Mouse (Mus musculus): ENCODE measurements around the gene Pcyt1a.

The Pcyt1a gene

DNA sequence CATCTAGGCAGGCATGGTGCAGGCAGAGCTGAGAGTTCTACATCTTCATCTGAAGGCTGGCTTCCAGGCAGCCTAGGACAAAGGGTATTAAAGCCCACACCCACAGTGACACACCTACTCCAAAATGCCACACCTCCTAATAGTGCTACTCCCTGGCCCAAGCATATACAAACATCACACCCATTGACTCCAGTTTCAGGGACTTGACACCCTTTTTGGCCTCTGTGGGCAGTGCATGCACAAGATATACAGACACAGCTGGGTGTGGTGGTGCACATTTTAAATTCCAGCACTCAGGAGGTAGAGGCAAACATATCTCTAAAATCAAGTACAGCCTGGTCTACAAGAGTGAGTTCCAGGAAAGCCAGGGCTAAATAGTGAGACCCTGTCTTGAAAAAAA lies 25.4 kb downstream of the Pcyt1a start:
- POLR2A ChIA-PET: interaction anchor here in 1 of 4 experiments (0.9 to 1.3 kb wide), 2 partner anchors 10 to 28 kb away, joined by 3 to 5 read pairs; no protein-coding TSS in a partner anchor
- CTCF ChIA-PET: no interaction called here

DNA sequence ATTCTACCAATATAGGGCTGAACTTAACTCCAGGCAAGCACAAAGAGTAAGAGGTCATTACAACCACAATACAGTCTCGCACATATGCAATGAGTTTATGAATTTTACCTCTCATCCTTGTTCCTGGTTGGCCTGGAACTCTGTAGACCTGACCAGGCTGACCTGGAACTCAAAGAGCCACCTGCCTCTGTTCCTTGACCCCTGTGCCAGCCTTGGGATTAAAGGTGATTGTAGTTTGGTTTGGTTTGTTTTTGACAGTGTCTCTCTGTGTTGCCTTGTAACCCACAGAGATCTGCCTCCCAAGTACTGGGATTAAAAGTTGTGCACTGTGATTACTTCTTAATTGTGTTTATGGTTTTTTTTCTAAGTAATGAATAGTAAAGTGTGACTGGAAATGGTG lies 26.0 kb downstream of the Pcyt1a start:
- POLR2A ChIA-PET: interaction anchor here in 1 of 4 experiments (0.9 to 1.3 kb wide), 2 partner anchors 10 to 28 kb away, joined by 3 to 5 read pairs; no protein-coding TSS in a partner anchor
- CTCF ChIA-PET: no interaction called here

DNA sequence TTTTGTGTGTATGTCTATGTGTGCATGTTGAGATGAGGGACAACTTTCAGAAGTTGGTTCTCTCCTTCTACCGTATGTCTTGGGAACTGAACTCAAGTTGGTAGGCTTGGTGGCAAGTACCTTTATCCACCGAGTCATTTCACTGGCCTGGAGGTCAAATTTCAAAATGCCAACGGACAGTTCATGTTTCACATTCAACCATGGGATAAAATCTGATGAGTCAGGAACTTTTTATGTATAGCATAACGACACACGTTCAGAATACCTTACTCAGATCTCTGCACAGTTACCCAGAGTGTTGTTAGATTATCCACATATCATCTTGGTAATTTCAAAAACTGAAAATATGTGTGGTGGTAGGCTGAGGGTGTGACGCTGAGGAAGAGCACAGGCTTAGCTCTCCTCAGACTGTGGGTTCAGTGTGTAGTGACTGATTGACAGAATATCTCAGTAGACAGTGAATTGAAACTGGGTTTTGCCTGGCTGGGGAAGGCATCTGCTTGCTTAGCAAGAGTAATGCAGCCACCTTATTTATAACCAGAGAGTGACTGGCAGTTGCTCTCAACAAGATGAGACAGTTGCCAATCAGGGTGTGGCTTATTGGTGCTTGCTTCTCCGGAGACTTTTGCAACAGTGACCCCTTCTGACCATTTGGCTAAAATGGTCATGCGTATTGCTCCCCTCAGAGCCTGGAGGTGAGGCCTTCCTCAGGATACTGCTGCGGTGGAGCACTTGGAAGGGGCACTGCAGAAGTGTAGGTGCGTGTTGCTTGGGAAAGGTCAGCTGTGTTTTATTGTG lies 27.1 kb downstream of the Pcyt1a start:
- POLR2A ChIA-PET: interaction anchor here in 1 of 4 experiments (1.4 kb wide), 1 partner anchor 16 kb away, joined by 3 read pairs; no protein-coding TSS in a partner anchor
- CTCF ChIA-PET: interaction anchor here in 1 of 4 experiments (0.5 kb wide), 1 partner anchor 179 kb away, joined by 5 read pairs; no protein-coding TSS in a partner anchor

DNA sequence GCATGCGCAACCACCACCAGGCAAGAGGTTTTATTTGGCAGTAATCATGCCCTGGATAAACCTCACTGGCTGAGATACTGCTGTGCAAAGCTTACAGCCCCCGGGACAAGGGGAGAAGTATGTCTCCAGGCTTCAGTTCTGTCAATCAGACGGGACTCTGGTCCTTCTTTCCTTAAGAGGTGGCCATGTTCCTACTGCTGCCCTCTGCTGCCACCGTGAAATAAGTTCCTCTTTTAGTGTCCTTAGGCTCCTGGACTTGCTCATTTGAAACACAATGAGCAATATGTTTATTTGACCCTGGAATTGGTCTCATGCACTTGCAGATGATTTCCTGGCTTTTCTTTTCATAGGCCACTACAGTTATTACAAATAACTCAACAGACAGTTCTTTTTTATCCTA lies 29.8 kb downstream of the Pcyt1a start:
- ChIA-PET CTCF (no interaction called here), POLR2A (interaction anchor here in 1 of 4 experiments (1.0 kb wide), 1 partner anchor 88 kb away, joined by 3 read pairs; no protein-coding TSS in a partner anchor)

DNA sequence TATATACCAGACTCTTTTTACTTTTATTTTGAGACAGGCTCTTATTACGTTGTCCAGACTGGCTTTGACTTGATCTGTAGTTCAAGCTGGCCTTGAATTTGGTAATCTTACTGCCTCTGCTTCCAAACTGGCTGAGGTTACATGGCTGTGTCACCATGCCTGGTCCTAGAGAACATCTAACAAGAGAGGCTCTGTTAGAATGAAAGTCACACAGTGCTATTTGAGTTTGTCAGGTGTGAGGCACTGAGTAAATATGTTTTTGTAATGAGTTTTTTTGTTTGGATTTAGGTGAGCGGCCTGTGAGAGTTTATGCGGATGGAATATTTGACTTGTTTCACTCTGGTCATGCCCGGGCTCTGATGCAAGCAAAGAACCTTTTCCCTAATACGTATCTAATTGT lies 31.0 kb downstream of the Pcyt1a start:
- ChIA-PET CTCF (interaction anchor here in 1 of 4 experiments (1.4 kb wide), 1 partner anchor 38 kb away, joined by 3 read pairs; no protein-coding TSS in a partner anchor), POLR2A (no interaction called here)

DNA sequence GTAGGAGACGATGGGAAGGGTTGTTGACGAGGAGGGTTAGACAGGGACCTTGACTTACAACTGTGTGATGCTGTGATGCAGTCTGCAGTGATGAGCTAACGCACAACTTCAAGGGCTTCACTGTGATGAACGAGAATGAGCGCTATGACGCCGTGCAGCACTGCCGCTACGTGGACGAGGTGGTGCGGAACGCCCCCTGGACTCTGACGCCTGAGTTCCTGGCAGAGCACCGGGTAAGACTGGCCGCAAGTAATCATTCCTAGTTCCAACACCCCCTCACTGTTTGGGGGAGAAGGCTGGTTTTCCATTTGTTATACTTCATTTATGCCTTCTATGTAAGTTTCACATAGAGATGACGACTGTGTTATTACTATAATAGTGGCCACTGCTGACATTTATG lies 32.2 kb downstream of the Pcyt1a start:
- CTCF ChIA-PET: interaction anchor here in 2 of 4 experiments (1.4 kb wide), 2 partner anchors 37 kb away, joined by 3 to 5 read pairs; no protein-coding TSS in a partner anchor
- POLR2A ChIA-PET: interaction anchor here in 1 of 4 experiments (0.6 to 1.0 kb wide), 2 partner anchors 37 to 159 kb away, joined by 3 to 4 read pairs; no protein-coding TSS in a partner anchor

DNA sequence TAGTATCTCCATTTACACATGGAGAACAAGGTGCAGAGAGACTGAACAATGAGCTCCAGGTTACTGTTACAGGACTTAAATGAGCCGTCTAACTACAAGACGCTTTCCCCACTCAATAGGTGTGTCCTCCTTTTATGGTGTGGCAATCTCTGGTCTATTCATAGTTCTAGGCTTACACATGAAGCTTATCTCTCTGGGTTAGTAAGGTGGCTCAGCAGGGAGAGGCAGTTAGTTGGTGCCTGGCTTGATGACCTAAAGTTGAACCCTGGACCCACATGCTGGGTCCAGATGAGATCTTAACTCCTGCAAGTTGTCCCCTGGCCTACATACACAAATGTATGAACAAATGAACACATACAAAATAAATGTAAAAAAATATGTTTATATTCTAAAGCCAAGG lies 32.7 kb downstream of the Pcyt1a start:
- ChIA-PET CTCF (interaction anchor here in 1 of 4 experiments (1.4 kb wide), 1 partner anchor 36 kb away, joined by 5 read pairs; no protein-coding TSS in a partner anchor), POLR2A (interaction anchor here in 2 of 4 experiments (0.5 to 1.0 kb wide), 3 partner anchors 33 to 158 kb away, joined by 3 to 6 read pairs (median 4); partner anchors contain the start of gene Pcyt1a (in 1 of the 2))

DNA sequence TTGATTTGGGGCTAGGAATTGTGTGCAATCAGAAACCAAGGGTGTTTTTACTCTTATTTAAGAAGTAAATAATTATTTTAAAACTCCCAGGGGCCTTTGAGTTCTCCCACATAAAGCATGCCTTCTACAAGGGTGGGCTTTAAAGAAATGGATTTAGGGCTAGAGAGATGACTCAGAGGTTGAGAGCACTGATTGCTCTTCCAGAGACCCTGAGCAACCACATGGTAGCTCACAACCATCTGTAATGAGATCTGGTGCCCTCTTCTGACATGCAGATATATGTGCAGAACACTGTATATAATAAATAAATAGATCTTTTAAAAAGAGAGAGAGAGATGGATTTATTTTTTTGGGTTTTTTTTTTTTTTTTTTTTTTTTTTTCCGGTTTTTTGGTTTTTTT lies 34.2 kb downstream of the Pcyt1a start:
- ChIA-PET POLR2A (interaction anchor here in 2 of 4 experiments (0.7 to 1.0 kb wide), 4 partner anchors 20 to 143 kb away, joined by 3 read pairs; partner anchors contain the start of gene Tctex1d2 (in 1 of the 2)), CTCF (interaction anchor here in 2 of 4 experiments (0.6 to 0.7 kb wide), 3 partner anchors 12 to 187 kb away, joined by 3 to 9 read pairs (median 4); no protein-coding TSS in a partner anchor)

DNA sequence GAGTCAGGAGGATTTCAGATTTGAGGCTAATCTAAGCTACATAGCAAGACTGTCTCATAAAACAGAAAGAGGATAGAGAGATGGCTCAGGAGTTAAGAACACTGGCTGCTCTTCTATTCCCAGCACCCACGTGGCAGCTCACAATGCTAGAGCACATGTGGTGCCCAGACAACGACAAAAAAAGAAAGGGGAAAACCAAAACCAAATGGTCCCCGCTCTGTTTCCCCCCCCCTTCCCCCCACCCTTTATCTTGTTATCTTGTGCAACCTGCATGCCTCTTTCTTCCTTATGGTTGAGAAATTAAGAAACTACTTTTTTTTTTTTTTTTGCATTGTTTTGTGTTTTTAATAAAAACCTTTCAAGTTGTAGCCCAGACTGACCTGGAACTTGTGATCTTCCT lies 37.8 kb downstream of the Pcyt1a start:
- CTCF ChIA-PET: no interaction called here
- POLR2A ChIA-PET: no interaction called here

DNA sequence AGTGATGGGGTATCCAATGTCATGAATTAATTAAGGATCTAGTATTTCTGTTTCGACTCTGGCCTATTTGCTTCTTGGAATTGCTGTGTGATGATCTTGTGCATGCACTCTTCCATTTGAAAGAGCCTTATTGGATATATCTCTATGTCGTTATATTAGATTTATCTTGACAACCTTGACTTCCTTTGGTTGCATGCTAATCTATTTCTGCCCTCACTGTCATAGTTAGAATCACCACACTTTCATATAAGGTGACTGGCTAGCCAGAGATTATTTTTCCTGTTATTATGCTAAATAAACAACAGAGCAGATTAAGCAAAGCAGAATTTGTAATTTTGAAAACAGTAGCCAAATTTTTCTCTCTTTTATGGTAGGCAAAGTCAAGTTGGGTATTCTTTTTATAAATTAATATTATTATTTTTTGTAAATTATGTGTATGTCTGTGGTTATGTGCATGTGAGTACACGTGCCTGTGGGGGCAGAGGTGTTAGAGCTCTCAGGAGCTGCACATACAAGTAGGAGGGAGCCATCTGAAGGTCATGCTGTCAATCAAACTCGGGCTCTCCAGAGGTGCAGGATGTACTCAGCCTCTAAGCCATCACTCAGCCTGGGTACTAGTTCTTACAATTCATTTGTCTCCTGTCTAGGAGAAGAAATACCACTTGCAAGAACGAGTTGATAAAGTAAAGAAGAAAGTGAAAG lies 38.8 kb downstream of the Pcyt1a start:
- CTCF ChIA-PET: interaction anchor here in 1 of 4 experiments (0.6 kb wide), 1 partner anchor 224 kb away, joined by 3 read pairs; no protein-coding TSS in a partner anchor
- POLR2A ChIA-PET: interaction anchor here in 2 of 4 experiments (0.5 to 0.6 kb wide), 2 partner anchors 108 to 302 kb away, joined by 3 to 5 read pairs; no protein-coding TSS in a partner anchor

DNA sequence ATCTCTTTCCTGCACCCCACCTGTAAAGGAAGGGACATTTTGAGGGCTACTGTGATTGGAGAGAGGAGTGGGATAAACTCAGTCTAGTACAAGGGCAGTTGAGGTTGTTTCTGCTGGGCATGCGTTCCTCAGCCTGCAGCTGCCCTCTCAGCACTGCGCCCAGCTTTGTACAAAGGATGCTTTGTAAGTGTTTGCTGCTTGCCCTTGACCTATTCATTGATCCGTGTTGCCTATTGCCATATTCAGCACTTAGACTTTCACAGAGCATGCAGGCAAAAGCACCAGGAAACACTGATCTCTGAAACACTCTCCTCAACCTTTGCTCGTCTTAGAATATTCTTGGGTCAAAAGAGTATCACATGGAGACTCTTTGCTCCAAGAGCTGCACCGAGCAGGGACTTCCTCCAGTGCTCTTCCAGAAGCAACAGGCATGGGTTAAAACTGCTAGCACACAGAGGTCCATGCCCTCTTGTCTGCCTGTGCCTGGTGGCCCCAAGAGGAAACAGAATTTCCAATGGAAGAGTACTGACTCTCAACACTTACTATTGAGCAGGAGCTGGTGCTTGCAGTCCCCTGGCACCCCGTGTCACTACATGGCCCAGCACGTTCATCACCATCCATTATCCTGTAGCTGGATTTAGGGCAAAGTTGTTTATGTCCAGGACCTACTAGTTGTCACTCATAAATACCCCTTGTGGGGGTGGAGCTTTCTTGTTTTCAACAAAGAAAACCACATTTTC lies 41.7 kb downstream of the Pcyt1a start:
- POLR2A ChIA-PET: interaction anchor here in 3 of 4 experiments (0.5 to 2.8 kb wide), 6 partner anchors 12 to 139 kb away, joined by 3 to 10 read pairs (median 3); no protein-coding TSS in a partner anchor
- CTCF ChIA-PET: no interaction called here

DNA sequence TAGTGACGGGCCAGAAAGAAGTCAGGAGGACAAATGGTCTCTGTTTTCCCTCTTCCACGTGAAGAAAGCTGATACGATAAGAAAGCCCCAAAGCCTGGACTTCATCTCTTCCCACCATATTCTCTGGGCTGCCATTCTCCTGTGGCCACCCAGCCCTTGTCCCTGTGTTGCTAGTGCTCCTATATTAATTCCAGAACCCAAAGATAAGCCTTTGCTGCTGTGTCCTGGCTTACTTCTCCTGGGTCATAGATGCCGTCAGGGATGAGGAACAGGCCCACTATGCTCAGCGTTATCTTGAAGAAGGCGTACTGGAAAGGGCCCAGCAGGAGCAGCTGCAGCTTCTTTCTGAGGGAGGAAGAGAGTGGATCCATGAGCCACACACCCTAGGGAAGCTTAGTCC lies 46.6 kb downstream of the Pcyt1a start:
- ChIA-PET CTCF (interaction anchor here in 1 of 4 experiments (1.0 kb wide), 1 partner anchor 338 kb away, joined by 3 read pairs; no protein-coding TSS in a partner anchor), POLR2A (interaction anchor here in 2 of 4 experiments (0.8 to 1.2 kb wide), 3 partner anchors 20 to 132 kb away, joined by 3 to 4 read pairs (median 4); partner anchors contain the start of gene Tfrc (in 1 of the 2))

DNA sequence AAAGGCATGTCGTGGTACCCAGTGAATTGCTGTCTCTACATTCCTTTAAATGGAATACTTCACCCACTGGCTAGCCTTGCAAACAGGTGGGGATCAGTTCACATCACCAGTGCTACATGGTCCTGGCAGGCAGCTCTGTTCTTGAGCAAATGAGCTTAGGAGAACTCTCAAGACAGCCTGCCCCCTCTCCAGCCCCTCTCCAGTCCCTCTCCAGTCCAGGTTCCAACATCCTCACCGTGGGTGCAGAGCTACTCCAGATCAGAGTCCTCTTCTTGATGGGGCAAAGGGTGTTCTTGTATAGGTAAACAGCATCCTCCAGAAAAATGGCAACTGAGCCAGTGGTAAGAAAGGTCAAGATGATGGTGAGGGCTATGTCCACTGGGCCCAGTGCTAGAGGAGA lies 48.7 kb downstream of the Pcyt1a start:
- ChIA-PET POLR2A (interaction anchor here in 1 of 4 experiments (1.5 kb wide), 1 partner anchor 16 kb away, joined by 4 read pairs; the partner anchor contains the start of gene Zdhhc19), CTCF (no interaction called here)

DNA sequence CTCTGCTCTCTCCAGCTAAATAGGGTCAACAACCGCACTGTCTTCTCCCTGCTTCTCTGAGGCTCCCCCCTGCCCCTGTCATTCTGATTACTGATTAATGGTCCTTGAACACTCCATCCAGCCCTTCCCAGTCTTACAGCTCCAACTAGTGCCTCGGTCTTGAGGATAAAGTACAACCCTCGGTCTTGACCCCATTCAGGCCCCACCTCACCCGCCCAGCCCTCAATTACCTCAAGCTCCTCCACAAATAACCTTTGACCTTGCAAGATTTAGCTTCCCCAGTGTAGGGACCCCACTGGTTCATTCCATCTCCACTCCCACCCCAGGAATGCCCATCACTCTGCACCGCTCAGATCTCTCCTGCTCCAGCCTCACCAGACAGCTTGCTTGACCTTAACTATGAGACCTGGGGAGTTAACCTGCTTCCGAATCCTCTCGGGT lies 53.7 kb downstream of the Pcyt1a start:
- CTCF ChIA-PET: interaction anchor here in 3 of 4 experiments (0.6 to 1.5 kb wide), 8 partner anchors 10 to 329 kb away, joined by 3 to 14 read pairs (median 4); no protein-coding TSS in a partner anchor
- POLR2A ChIA-PET: interaction anchor here in 3 of 4 experiments (0.6 to 2.8 kb wide), 21 partner anchors 11 to 606 kb away, joined by 3 to 10 read pairs (median 3); partner anchors contain the start of genes Meltf (in 1 of the 3), Tctex1d2 (in 1 of the 3), Tfrc (in 1 of the 3) and Zdhhc19 (in 1 of the 3)

DNA sequence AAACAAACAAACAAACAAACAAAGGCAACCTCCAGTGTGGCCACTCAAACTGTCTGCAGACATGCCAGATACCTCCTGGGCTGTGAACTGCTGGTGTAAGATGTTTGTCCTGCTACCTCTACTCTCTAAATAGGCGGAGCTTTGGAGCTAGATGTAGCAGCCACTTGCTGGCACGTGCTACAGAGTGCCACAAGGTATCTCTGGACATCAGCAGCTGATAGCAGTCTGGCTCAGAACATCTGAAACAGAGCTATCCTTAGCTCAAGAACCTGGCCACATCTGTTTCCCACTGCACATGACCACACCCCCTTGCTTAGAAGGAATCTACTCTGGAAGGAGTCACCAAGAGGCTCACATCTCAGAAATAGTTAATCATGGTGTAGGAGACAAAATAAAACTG lies 54.5 kb downstream of the Pcyt1a start:
- CTCF ChIA-PET: interaction anchor here in 2 of 4 experiments (1.1 to 1.5 kb wide), 3 partner anchors 9 to 15 kb away, joined by 3 to 14 read pairs (median 3); no protein-coding TSS in a partner anchor
- POLR2A ChIA-PET: interaction anchor here in 3 of 4 experiments (1.0 to 2.8 kb wide), 12 partner anchors 10 to 407 kb away, joined by 3 to 10 read pairs (median 4); partner anchors contain the start of genes Tfrc (in 1 of the 3) and Zdhhc19 (in 1 of the 3)

DNA sequence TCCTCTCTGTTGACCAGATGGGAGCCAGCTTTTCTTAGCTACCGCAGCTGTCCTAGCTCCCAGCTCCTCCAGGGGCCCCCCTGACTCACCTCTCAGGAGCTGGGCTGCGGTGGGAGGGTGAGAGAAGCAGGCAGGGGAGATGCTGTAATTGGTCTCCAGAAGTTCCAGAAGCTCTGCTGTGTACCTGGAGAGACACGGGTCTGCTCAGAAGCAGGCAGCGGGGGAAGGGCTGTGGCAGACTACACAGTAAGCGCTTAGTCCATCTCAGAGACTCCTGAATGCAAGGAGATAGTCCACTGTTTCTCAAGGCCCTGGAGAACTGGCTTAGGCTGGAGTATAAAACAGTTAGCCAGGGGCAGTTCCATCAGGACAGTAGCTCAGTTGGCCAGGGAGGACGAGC lies 55.3 kb downstream of the Pcyt1a start:
- CTCF ChIA-PET: interaction anchor here in 1 of 4 experiments (1.6 kb wide), 1 partner anchor 14 kb away, joined by 4 read pairs; no protein-coding TSS in a partner anchor
- POLR2A ChIA-PET: interaction anchor here in 2 of 4 experiments (1.1 to 2.8 kb wide), 6 partner anchors 11 to 123 kb away, joined by 4 to 10 read pairs (median 10); partner anchors contain the start of genes Tfrc (in 1 of the 2) and Zdhhc19 (in 1 of the 2)
